Mouse (Mus musculus) small intestine, adult 2 months (tissue): ENCODE results near the gene Adora2a. TPM values are rescaled to one million over a fixed set of nuclear protein-coding genes. Genes with fewer than 3 reads are reported as not detected.

Experiments used
- H3K27ac ChIP-seq: fragments of 200-500 bp; 2 replicates; pipeline ENCODE4 v1.5.1; 2012; ENCODE audit warnings: low read depth, low read length, control low read depth, inconsistent platforms; ENCODE audit not compliant: insufficient read depth
- H3K27me3 ChIP-seq: fragments of 200-500 bp; 2 replicates; pipeline ENCODE4 v1.6.1; 2012; ENCODE audit warnings: mild to moderate bottlenecking, moderate library complexity, low read length, inconsistent platforms; ENCODE audit not compliant: control insufficient read depth, insufficient read depth
- H3K36me3 ChIP-seq: fragments of 200-500 bp; 2 replicates; pipeline ENCODE4 v1.6.1; 2012; ENCODE audit warnings: mild to moderate bottlenecking, low read length, control low read depth, inconsistent platforms; ENCODE audit not compliant: control insufficient read depth, insufficient read depth
- H3K4me1 ChIP-seq: fragments of 200-500 bp; 2 replicates; pipeline ENCODE4 v1.6.1; 2012; ENCODE audit warnings: low read length, inconsistent platforms, mixed read lengths; ENCODE audit not compliant: control insufficient read depth, insufficient read depth, insufficient read length
- H3K4me3 ChIP-seq: fragments of 200-500 bp; 2 replicates; pipeline ENCODE4 v1.5.1; 2012; ENCODE audit warnings: low read depth, mild to moderate bottlenecking, control low read depth, inconsistent platforms, low read length, moderate library complexity
- CTCF ChIP-seq: fragments of 200-500 bp; IDR thresholded peaks from 2 replicates; pipeline ENCODE4 v1.5.1; 2012; ENCODE audit warnings: low read depth, mild to moderate bottlenecking, control low read depth, inconsistent platforms, low read length, moderate library complexity, mixed read lengths; ENCODE audit not compliant: insufficient replicate concordance, insufficient read length; ENCODE audit errors: extremely low read depth
- POLR2A ChIP-seq: fragments of 200-500 bp; IDR thresholded peaks from 2 replicates; pipeline ENCODE4 v1.6.1; 2012; ENCODE audit warnings: low read depth, mild to moderate bottlenecking, control low read depth, inconsistent platforms, low read length, moderate library complexity
- WGBS: fragments of 180-500 bp; shearing (Covaris S2); methylation state at CpG from one replicate; pipeline ENCODE4 v1.1.7; 2018; 5-methylcytosine and 5-hydroxymethylcytosine counted together
- polyA plus RNA-seq: library from polyadenylated mRNA; depleted of rRNA; stranded (reverse); fragments of >200 nt; gene quantifications from 2 replicates; pipeline ENCODE4 v1.2.3, GENCODE M21; 2012; rRNA removed

The Adora2a gene
- 2.5 and 7.5 TPM in 2 replicates for polyA plus RNA-seq

DNA sequence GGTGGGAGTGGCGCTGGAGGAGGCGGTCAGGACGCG is at the start of gene Adora2a:
Adora2a (plus strand) TSS at position 6 of the 36 bp plus-strand sequence.
- H3K36me3 ChIP-seq, result peaks cover 10% of the 10 kb centered on the region; the same call in 1 of the 2 replicates
- H3K4me1 ChIP-seq, result peaks cover 8% of the 10 kb centered on the region
- 0 out of 2 replicates have a peak, but pooled peaks cover 9% of the 10 kb centered on the region for H3K27me3 ChIP-seq
- WGBS, result 0% methylated on average over 4 of the region's 4 CpGs
- peak within 1 kb of the TSS; percentile 69 for H3K4me3 ChIP-seq
- H3K27ac ChIP-seq, result no peak within 1 kb of the TSS
- TF ChIP-seq CTCF, result no peak
- TF ChIP-seq POLR2A, result no peak

DNA sequence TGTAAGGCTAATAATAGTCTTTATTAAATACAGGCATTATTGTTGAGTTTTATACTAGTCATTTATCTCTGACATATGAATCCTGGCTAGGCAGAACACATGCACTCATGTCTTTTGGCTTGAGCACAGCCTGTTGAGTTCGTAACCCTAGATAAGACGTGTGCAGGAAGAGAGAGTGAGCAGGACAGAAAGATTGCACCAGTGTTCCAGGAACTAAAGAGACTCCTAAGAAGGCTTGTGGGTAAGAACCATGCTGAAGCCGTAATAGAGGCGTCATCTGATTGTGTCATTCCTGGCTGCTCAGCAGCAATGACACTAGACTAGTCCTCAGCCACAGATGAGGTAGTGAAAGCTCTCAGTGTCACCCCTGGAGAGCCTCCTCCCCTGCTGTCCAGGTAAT is 43.7 kb upstream of the Adora2a start:
- 80% methylated on average over 4 of the region's 4 CpGs for WGBS
- H3K27me3 ChIP-seq, result no peaks in the 10 kb centered on the region
- H3K4me3 ChIP-seq, result no peak overlapping the region
- no peak overlapping the region for H3K27ac ChIP-seq
- peaks cover 62% of the 10 kb centered on the region for H3K36me3 ChIP-seq
- no peaks in the 10 kb centered on the region for H3K4me1 ChIP-seq
- TF ChIP-seq POLR2A (no peak), CTCF (no peak)

DNA sequence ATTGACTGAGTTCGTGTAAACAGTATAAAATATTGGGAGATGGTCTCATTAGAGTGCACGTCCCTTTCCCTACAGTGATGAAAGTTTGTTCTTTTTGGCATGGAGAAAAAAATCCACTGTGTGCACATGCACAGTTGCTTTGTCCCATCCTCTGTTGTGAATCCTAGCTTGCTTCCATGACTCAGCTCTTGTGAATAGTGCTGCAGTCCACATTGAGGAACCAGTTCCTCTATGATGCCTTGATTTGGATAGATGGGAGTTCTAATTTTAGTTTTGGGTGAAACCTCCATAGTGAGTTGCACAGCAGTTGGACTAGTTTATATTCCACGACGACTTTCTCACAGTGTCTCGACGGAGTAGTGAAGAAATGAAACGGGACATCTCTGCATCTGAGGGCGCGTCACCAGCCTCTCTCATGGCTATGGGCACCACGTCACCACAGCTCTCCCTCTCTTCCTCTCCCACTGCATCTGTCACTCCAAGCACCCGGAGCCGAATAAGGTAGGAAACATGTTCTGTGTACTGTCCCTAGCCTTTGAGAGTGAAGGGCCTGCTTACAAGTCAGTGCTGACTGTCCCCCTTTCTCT is 40.2 kb upstream of the Adora2a start:
- no peak overlapping the region for H3K27ac ChIP-seq
- H3K4me3 ChIP-seq, result no peak overlapping the region
- peaks cover 63% of the 10 kb centered on the region for H3K36me3 ChIP-seq
- no peaks in the 10 kb centered on the region for H3K4me1 ChIP-seq
- no peaks in the 10 kb centered on the region for H3K27me3 ChIP-seq
- TF ChIP-seq CTCF, result no peak
- no peak for TF ChIP-seq POLR2A
- 88% methylated on average over 12 of the region's 12 CpGs for WGBS

DNA sequence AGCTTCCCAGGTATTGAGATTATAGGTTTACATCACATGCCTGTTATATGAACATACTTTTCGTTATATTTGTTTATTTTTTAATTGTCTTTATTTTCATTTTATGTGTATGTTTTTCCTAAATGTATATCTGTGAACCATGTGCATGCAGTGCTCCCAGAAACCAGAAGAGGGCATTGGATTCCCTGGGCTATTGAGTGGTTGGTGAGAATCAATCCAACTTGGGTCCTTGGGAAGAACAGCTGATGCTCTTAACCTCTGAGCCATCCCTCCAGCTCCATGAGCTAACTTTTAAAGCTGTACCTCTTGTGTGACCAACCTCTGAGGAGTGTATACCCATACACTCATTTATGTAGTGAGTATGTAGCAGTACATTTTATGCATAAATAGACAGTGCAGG is 39.2 kb upstream of the Adora2a start:
- Histone ChIP-seq H3K27ac (no peak overlapping the region), H3K36me3 (peaks cover 58% of the 10 kb centered on the region), H3K27me3 (no peaks in the 10 kb centered on the region), H3K4me1 (0 out of 2 replicates have a peak, but pooled peaks cover under 1% of the 10 kb centered on the region), H3K4me3 (no peak overlapping the region)
- peak; percentile 26; the same call in 1 of the 2 replicates for TF ChIP-seq CTCF
- no peak for TF ChIP-seq POLR2A
- WGBS, result 85% methylated on average over 1 of the region's 1 CpGs

- H3K4me1 ChIP-seq, result peaks cover 5% of the 10 kb centered on the region; the same call in 1 of the 2 replicates
- H3K36me3 ChIP-seq, result peaks cover 48% of the 10 kb centered on the region
- TF ChIP-seq CTCF (no peak), POLR2A (no peak)
- 83% methylated on average over 5 of the region's 5 CpGs for WGBS
- H3K27me3 ChIP-seq, result no peaks in the 10 kb centered on the region
- no peak overlapping the region for H3K4me3 ChIP-seq
- no peak overlapping the region for H3K27ac ChIP-seq
Measured at GRCm38 (mm10) chr10:75282648-75283047, 34.0 kb upstream of the Adora2a start.

GRCm38 (mm10) chr10:75283821-75284220 is 32.9 kb upstream of the Adora2a start:
- 94% methylated on average over 3 of the region's 3 CpGs for WGBS
- H3K36me3 ChIP-seq, result peaks cover 42% of the 10 kb centered on the region

GRCm38 (mm10) chr10:75288579-75288978 is 28.1 kb upstream of the Adora2a start:
- Histone ChIP-seq H3K27me3 (no peaks in the 10 kb centered on the region), H3K36me3 (peaks cover 31% of the 10 kb centered on the region), H3K27ac (peak overlapping the region; percentile 39), H3K4me3 (no peak overlapping the region), H3K4me1 (peaks cover 9% of the 10 kb centered on the region; the same call in 1 of the 2 replicates)
- TF ChIP-seq POLR2A, result no peak
- TF ChIP-seq CTCF, result no peak
- WGBS, result 31% methylated on average over 7 of the region's 7 CpGs

More at GRCm38 (mm10) chr10:75283821-75284220, 32.9 kb upstream of the Adora2a start:
- no peaks in the 10 kb centered on the region for H3K27me3 ChIP-seq
- no peak overlapping the region for H3K4me3 ChIP-seq
- no peak overlapping the region for H3K27ac ChIP-seq
- TF ChIP-seq POLR2A, result no peak
- TF ChIP-seq CTCF, result no peak
- H3K4me1 ChIP-seq, result peaks cover 8% of the 10 kb centered on the region; the same call in 1 of the 2 replicates

DNA sequence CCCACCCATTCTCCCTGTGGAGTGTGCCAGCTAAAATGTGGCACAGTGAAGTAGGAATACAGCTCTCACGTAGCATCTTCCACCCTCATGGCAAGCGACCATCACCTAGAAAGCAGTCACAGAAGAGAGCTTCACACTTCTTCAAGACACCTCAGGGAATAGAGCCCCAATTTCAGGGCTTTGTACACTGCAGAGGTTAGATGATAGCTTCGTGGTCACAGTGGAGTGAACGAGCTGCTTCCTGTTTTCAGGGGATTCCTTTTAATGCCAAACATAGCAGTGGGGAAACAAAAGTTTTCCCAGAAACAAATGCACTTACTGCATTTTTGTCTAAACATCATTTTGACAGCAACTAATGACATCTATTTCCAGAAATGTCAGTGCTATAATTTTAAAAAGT is 27.3 kb upstream of the Adora2a start:
- H3K27me3 ChIP-seq, result no peaks in the 10 kb centered on the region
- H3K4me3 ChIP-seq, result no peak overlapping the region
- peaks cover 26% of the 10 kb centered on the region for H3K36me3 ChIP-seq
- WGBS, result 72% methylated on average over 4 of the region's 4 CpGs
- peaks cover 13% of the 10 kb centered on the region; the same call in 1 of the 2 replicates for H3K4me1 ChIP-seq
- no peak overlapping the region for H3K27ac ChIP-seq
- TF ChIP-seq CTCF (no peak), POLR2A (no peak)
